Comparison of ENCODE assay signal across 14 mouse cellular contexts in the genomic region with DNA sequence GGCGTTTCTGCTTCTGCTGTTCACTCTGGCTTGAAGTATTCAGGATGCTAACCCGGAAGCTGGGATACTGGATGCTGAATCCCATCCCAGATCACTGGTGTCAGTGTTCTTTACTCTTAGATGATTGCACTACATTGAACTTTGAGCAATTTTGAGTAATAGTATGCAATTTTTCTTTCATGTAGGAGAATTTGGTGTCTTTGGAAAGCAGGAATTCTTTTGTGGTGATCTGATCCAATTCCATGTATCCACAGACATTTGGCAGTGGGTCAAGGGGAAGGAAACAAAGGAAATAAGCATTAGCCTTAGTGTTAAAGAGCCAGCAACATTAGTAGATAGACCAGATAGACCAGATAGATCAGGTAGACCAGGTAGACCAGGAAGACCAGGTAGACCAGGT.
"Had no signal": no experiment of that assay in that cellular context is flagged by ENCODE, and none has a peak within 500 bp of the region (broad histone marks: within the 10 kb centered on the region; RNA-seq: fewer than 3 reads in every experiment).

No protein-coding gene starts in this region.

- H3K36me3 ChIP-seq: midbrain, embryonic 10.5 days; midbrain, embryonic 13.5 days; midbrain, embryonic 15.5 days; neural tube, embryonic 12.5 days; stomach, embryonic 15.5 days had no signal

- H3K9me3 ChIP-seq: midbrain, embryonic 10.5 days; midbrain, embryonic 13.5 days; midbrain, embryonic 15.5 days; neural tube, embryonic 12.5 days; stomach, embryonic 15.5 days had no signal

- DNase-seq: lung, adult 18-20 months; lung, embryonic 14.5 days; lung, postnatal 10 days; lung, postnatal 4 days; thymus, adult 2 months; thymus, postnatal 25 days; thymus, postnatal 4 days had no signal

- H3K9ac ChIP-seq: liver, embryonic 14.5 days; lung, embryonic 14.5 days; midbrain, embryonic 13.5 days; midbrain, embryonic 15.5 days; neural tube, embryonic 12.5 days; stomach, embryonic 15.5 days had no signal

- H3K27me3 ChIP-seq: midbrain, embryonic 13.5 days; midbrain, embryonic 15.5 days; neural tube, embryonic 12.5 days; stomach, embryonic 15.5 days had no signal

- ATAC-seq: midbrain, embryonic 13.5 days; midbrain, embryonic 15.5 days had no signal

- H3K4me3 ChIP-seq: midbrain, embryonic 10.5 days; midbrain, embryonic 13.5 days; midbrain, embryonic 15.5 days; neural tube, embryonic 12.5 days; stomach, embryonic 15.5 days had no signal

- H3K27ac ChIP-seq: liver, embryonic 14.5 days; midbrain, embryonic 10.5 days; midbrain, embryonic 13.5 days; midbrain, embryonic 15.5 days; neural tube, embryonic 12.5 days; stomach, embryonic 15.5 days; stomach, postnatal 0 days had no signal

- H3K4me2 ChIP-seq: lung, embryonic 14.5 days; midbrain, embryonic 13.5 days; midbrain, embryonic 15.5 days; neural tube, embryonic 12.5 days; stomach, embryonic 15.5 days had no signal

- H3K4me1 ChIP-seq: midbrain, embryonic 10.5 days; midbrain, embryonic 13.5 days; midbrain, embryonic 15.5 days; neural tube, embryonic 12.5 days; stomach, embryonic 15.5 days had no signal
